Mouse (Mus musculus) midbrain, embryonic 16.5 days (tissue): ENCODE measurements around the gene Srpx. TPM values are rescaled to one million over a fixed set of nuclear protein-coding genes. Genes with fewer than 3 reads are reported as not detected.

Source experiments
- ATAC-seq: fragments of 200-750 bp; cut with Nextera tagmentation; 2 replicates; pipeline ENCODE4 v1.8.0; 2017; ENCODE audit warnings: moderate TSS enrichment
- H3K27ac ChIP-seq: fragments of 300-500 bp; sonication (generic); 2 replicates; pipeline ENCODE4 v1.5.1; 2014; ENCODE audit warnings: mild to moderate bottlenecking, low read length, mixed read lengths
- H3K27me3 ChIP-seq: fragments of 300-500 bp; sonication (generic); 2 replicates; pipeline ENCODE4 v1.6.1; 2014; ENCODE audit warnings: low read depth, low read length, mixed read lengths; ENCODE audit not compliant: control insufficient read depth, insufficient read depth
- H3K36me3 ChIP-seq: fragments of 300-500 bp; sonication (generic); 2 replicates; pipeline ENCODE4 v1.6.1; 2014; ENCODE audit warnings: mild to moderate bottlenecking, low read length, moderate library complexity, mixed read lengths; ENCODE audit not compliant: control insufficient read depth, insufficient read depth
- H3K4me1 ChIP-seq: fragments of 300-500 bp; sonication (generic); 2 replicates; pipeline ENCODE4 v1.6.1; 2014; ENCODE audit warnings: mild to moderate bottlenecking, low read length, mixed read lengths; ENCODE audit not compliant: control insufficient read depth, insufficient read depth
- H3K4me2 ChIP-seq: fragments of 300-500 bp; sonication (generic); 2 replicates; pipeline ENCODE4 v1.6.1; 2014; ENCODE audit warnings: mild to moderate bottlenecking, low read length, mixed read lengths
- H3K4me3 ChIP-seq: fragments of 300-500 bp; sonication (generic); 2 replicates; pipeline ENCODE4 v1.5.1; 2014; ENCODE audit warnings: low read depth, mild to moderate bottlenecking, low read length, moderate library complexity, mixed read lengths
- H3K9ac ChIP-seq: fragments of 300-500 bp; sonication (generic); 2 replicates; pipeline ENCODE4 v1.6.1; 2014; ENCODE audit warnings: low read depth, low read length, mixed read lengths
- H3K9me3 ChIP-seq: fragments of 300-500 bp; sonication (generic); replicated peaks from 2 replicates; pipeline ENCODE4 v1.6.1; 2014; ENCODE audit warnings: mild to moderate bottlenecking, low read length, mixed read lengths; ENCODE audit not compliant: control insufficient read depth, poor library complexity, severe bottlenecking
- WGBS: fragments of 180-500 bp; shearing (Covaris S2); extraction: QIAGEN DNeasy Blood & Tissue Kit; methylation state at CpG from one replicate; pipeline ENCODE4 v1.1.7; 2014; 5-methylcytosine and 5-hydroxymethylcytosine counted together
- polyA plus RNA-seq: library from polyadenylated mRNA; unstranded; fragments of >200 nt; fragmentation: Nextera tagmentation; extraction: Ambion mirVana; gene quantifications from 2 replicates; pipeline ENCODE4 v1.2.1, GENCODE M21; 2015

Srpx gene
- polyA plus RNA-seq, 1 experiment from 2014 or later = 2.6 TPM

DNA sequence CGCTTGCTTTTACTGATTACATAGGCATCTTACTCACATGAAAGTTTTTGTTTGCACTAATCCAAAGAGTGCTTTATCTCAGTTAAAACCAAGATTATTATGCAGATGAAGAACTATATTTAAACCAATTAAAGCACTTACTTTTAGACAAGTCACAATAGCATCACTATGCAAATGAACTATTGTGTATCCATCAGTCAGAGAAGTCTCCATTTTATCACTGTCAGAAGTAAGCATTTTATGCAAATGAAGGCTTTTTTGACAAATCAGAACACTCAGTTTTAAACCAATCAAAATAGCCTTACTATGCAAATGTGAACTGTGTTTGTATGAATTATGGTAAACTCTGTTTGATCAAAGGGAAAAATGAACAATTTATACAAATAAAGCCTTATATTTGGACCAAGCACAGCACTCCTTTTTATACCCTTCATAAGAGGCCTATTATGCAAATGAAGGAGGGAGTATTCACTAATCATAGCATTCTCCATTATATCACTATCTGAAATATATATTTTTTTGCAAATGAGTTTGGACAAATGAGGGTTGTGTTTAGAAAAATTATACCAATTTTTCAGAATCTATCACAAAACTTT lies 109.7 kb downstream of the Srpx start:
- Histone ChIP-seq H3K4me2 (no peak overlapping the region), H3K36me3 (no peaks in the 10 kb centered on the region), H3K27me3 (no peaks in the 10 kb centered on the region), H3K9ac (no peak overlapping the region), H3K9me3 (no peaks in the 10 kb centered on the region), H3K27ac (no peak overlapping the region), H3K4me1 (no peaks in the 10 kb centered on the region), H3K4me3 (no peak overlapping the region)
- ATAC-seq = no peak
- 89% methylated on average over 1 of the region's 1 CpGs for WGBS

DNA sequence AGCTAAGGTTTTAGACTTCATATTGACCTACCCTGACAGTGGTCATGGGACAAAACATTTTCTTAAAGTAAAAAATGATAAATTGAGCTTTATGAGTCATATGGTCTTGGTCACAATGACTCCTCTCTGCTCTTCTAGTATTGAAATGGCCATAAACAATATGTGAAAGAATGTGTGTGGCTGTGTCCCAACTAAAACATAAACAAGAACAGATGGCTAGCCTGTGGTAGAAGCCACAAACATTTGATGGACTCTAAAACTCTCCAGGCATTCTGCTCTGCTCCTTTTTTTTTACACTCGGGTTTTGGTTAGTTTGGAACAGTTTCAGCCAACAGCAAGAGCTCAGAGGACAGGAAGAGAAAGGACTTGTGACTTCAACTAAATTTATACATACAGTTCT lies 111.6 kb downstream of the Srpx start:
- H3K9ac ChIP-seq = no peak overlapping the region
- no peak overlapping the region for H3K27ac ChIP-seq
- H3K36me3 ChIP-seq = no peaks in the 10 kb centered on the region
- WGBS = 50% methylated on average over 1 of the region's 1 CpGs
- no peaks in the 10 kb centered on the region for H3K27me3 ChIP-seq
- no peaks in the 10 kb centered on the region for H3K4me1 ChIP-seq
- H3K9me3 ChIP-seq = no peaks in the 10 kb centered on the region
- no peak for ATAC-seq
- H3K4me3 ChIP-seq = no peak overlapping the region
- H3K4me2 ChIP-seq = no peak overlapping the region

DNA sequence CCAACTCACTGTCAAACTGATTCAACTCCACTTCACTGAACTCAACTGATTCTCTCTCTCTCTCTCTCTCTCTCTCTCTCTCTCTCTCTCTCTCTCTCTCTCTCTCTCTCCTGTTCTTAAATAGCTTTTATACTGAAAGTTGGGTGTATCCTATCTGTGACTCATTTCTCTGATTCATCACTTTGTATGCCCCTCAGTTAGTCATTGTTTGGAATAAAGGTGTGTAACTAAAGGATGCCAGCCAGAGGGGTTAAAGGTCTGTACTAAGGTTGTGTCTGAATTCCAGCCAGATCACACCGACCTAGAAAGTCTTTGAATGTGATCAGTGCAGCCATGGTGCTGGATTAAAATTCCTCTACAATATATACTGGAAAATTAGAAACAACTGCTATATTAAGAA lies 116.8 kb downstream of the Srpx start:
- no peaks in the 10 kb centered on the region for H3K36me3 ChIP-seq
- no peaks in the 10 kb centered on the region for H3K4me1 ChIP-seq
- H3K27ac ChIP-seq = no peak overlapping the region
- no peak overlapping the region for H3K9ac ChIP-seq
- no peaks in the 10 kb centered on the region for H3K27me3 ChIP-seq
- H3K4me2 ChIP-seq = no peak overlapping the region
- no peak overlapping the region for H3K4me3 ChIP-seq
- 77% methylated on average over 1 of the region's 1 CpGs for WGBS
- no peaks in the 10 kb centered on the region for H3K9me3 ChIP-seq
- ATAC-seq = no peak

Other genes with a start within 250 kb of the Srpx start
- 0.17 and 0.48 TPM in 2 replicates for gene Sytl5, start 232.1 kb downstream of the Srpx start, polyA plus RNA-seq
- gene Rpgr, start 99.2 kb upstream of the Srpx start, polyA plus RNA-seq = 34.6 and 39.9 TPM in 2 replicates
- not detected in 2 replicates for gene Otc, start 134.6 kb upstream of the Srpx start, polyA plus RNA-seq